Mouse (Mus musculus) heart, embryonic 10.5 days (tissue): ENCODE results near the gene Dcaf6. TPM values are rescaled to one million over a fixed set of nuclear protein-coding genes. Genes with fewer than 3 reads are reported as not detected.

ENCODE experiments used
- DNase-seq: peaks from one replicate; pipeline ENCODE4 v3.0.0-alpha.2; 2017; ENCODE audit warnings: low spot score
- H3K27ac ChIP-seq: fragments of 300-500 bp; sonication (generic); 2 replicates; pipeline ENCODE4 v1.5.1; 2016; ENCODE audit warnings: mild to moderate bottlenecking
- H3K27me3 ChIP-seq: fragments of 300-500 bp; sonication (generic); 2 replicates; pipeline ENCODE4 v1.6.1; 2016; ENCODE audit warnings: mild to moderate bottlenecking; ENCODE audit not compliant: poor library complexity, insufficient read depth, severe bottlenecking
- H3K36me3 ChIP-seq: fragments of 300-500 bp; sonication (generic); 2 replicates; pipeline ENCODE4 v1.6.1; 2016; ENCODE audit warnings: mild to moderate bottlenecking, moderate library complexity
- H3K4me1 ChIP-seq: fragments of 300-500 bp; sonication (generic); 2 replicates; pipeline ENCODE4 v1.6.1; 2016; ENCODE audit warnings: mild to moderate bottlenecking
- H3K4me3 ChIP-seq: fragments of 300-500 bp; sonication (generic); 2 replicates; pipeline ENCODE4 v1.5.1; 2016; ENCODE audit warnings: mild to moderate bottlenecking, moderate library complexity
- H3K9me3 ChIP-seq: fragments of 300-500 bp; sonication (generic); 2 replicates; pipeline ENCODE4 v1.6.1; 2016; ENCODE audit warnings: mild to moderate bottlenecking, moderate library complexity
- WGBS: fragments of 180-500 bp; shearing (Covaris S2); methylation state at CpG from one replicate; pipeline ENCODE4 v1.1.7; 2016; 5-methylcytosine and 5-hydroxymethylcytosine counted together
- polyA plus RNA-seq: library from polyadenylated mRNA; unstranded; fragments of >200 nt; fragmentation: Nextera tagmentation; extraction: Ambion mirVana; gene quantifications from 2 replicates; pipeline ENCODE4 v1.2.1, GENCODE M21; 2016

The Dcaf6 gene
- polyA plus RNA-seq, 1 experiment from 2014 or later = 8.7 TPM

DNA sequence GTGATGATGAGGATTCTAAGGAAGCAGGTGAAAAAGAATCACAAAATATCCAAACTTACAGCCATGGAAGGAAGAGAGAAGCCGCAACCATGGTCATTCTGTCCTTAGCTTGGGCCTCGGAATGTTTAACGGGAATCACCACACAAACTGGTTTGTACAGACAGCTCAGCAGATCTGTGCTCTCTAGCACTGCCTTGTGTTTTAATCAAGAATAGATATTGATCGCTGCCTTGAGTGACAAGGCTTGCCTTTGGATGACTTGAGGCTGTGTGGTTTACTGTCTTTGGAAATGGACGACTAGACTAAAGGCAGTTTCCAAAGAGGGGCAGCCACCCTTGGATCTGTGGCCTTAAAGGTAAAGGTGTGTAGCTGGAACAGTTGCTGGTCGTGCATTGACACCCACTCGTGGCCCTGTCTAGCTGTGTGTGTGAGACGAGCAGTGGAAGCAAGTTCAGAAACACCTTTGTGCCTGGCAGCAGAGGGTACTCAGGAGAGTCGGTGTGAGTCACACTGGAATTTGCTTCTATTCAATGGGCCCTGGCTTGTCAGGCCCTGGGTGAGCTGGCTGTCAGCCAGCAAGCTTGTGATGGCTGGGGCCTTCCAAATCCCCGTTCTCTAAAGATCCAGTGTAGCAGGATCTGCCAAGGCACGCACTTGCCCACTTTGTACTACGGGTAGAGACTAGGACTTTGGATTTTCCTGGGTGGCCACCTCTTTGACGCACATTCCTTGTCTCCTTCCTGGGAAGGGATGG is 157.6 kb downstream of the Dcaf6 start:
- no peak for DNase-seq
- no peak overlapping the region for H3K4me3 ChIP-seq
- H3K27ac ChIP-seq = peak overlapping the region; percentile 13; the same call in 1 of the 2 replicates
- H3K9me3 ChIP-seq = no peaks in the 10 kb centered on the region
- H3K4me1 ChIP-seq = peaks cover 12% of the 10 kb centered on the region
- no peaks in the 10 kb centered on the region for H3K27me3 ChIP-seq
- H3K36me3 ChIP-seq = peaks cover 6% of the 10 kb centered on the region
- WGBS = 66% methylated on average over 13 of the region's 13 CpGs

DNA sequence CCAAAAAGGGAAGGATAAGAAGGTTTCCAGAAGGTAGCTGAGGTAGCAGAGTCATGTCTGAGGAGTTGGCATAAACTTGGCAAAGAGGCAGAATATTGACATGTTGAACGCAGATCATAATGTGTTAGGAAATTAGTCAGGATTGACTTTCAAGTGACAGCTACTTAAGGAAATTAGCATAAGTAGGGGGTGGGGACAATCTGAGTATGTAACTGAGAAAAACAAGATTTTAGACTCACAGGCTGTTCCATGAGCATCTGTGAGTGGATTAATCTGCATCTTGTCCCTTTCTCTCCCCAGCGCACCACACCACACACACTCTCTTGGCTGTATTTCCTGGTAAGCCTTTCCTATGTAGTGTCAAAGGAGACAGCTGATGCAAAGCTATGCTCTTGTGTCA is 158.7 kb downstream of the Dcaf6 start:
- Histone ChIP-seq H3K36me3 (peaks cover 5% of the 10 kb centered on the region), H3K4me1 (peaks cover 12% of the 10 kb centered on the region), H3K27ac (no peak overlapping the region), H3K27me3 (no peaks in the 10 kb centered on the region), H3K4me3 (no peak overlapping the region), H3K9me3 (no peaks in the 10 kb centered on the region)
- 93% methylated on average over 2 of the region's 2 CpGs for WGBS
- DNase-seq = no peak

DNA sequence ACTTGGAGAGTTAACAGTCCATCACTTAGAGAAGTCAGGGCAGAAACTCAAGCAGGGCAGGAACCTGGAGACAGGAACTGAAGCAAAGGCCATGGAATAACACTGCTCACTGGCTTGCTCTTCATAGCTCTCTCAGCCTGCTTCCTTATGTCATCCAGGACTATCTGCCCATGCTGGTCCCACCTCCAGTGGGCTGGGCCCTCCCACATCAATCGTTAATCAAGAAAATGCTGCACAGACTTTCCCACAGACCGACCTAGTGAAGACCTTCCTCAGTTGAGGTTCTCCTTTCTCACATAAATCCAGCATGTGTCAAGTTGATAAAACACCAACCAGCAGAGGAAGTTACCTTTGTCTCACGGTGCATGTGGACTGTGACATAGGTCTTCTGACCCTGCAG is 159.2 kb downstream of the Dcaf6 start:
- no peak overlapping the region for H3K27ac ChIP-seq
- H3K9me3 ChIP-seq = no peaks in the 10 kb centered on the region
- 75% methylated on average over 3 of the region's 3 CpGs for WGBS
- no peak for DNase-seq
- H3K27me3 ChIP-seq = no peaks in the 10 kb centered on the region
- peaks cover 12% of the 10 kb centered on the region for H3K4me1 ChIP-seq
- no peak overlapping the region for H3K4me3 ChIP-seq
- H3K36me3 ChIP-seq = peaks cover under 1% of the 10 kb centered on the region

DNA sequence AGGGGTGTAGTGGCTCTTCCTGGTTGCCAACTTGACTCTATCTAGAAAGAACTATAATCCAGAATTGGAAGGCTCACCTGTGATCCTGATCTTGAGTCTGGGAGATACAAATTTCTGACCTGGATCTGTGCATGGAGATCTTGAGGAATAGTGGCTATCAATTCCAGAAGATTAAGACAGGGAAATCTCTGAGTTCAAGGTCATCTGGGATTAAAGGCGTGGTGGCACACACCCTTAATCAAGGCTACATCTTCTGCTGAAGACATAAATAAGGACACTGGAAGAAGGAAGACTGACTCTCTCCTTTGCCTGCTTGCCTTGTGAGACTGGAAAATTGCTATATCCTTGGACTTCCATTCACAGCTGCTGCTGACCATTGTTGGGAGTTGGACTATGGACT is 164.8 kb downstream of the Dcaf6 start, which contains the start of gene Gpr161:
Gene Gpr161, plus strand, starts transcription at position 301 of the 400 bp plus-strand sequence.
- H3K27me3 ChIP-seq = no peaks in the 10 kb centered on the region
- no peak within 1 kb of the TSS for H3K27ac ChIP-seq
- H3K36me3 ChIP-seq = no peaks in the 10 kb centered on the region; the same call in 1 of the 2 replicates
- no peak within 1 kb of the TSS for H3K4me3 ChIP-seq
- WGBS = 78% methylated on average over 1 of the region's 1 CpGs
- H3K4me1 ChIP-seq = peaks cover 3% of the 10 kb centered on the region; the same call in 1 of the 2 replicates
- H3K9me3 ChIP-seq = no peaks in the 10 kb centered on the region
- DNase-seq = no peak

DNA sequence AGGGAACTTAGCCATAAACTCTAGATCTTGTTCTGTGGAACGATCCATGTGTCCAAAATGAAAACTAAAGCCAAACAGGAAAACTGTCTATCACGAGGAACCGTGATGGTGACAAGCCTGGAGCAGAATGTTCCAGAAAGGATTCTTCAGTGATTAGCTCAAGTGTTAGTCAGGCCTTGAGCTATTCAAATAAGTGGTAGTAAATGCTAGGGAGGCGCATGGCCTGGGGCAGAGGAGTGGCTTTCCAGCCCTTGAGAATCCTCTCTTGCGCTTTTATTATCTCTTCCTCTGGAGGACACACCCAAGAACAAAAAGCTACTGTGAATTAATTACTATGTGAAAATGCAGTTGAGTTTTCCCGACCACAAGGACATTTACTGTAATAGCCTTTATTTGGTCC is 168.7 kb downstream of the Dcaf6 start:
- no peaks in the 10 kb centered on the region for H3K4me1 ChIP-seq
- peaks cover 3% of the 10 kb centered on the region; the same call in 1 of the 2 replicates for H3K36me3 ChIP-seq
- no peak overlapping the region for H3K27ac ChIP-seq
- H3K27me3 ChIP-seq = no peaks in the 10 kb centered on the region
- no peak for DNase-seq
- 78% methylated on average over 6 of the region's 6 CpGs for WGBS
- no peaks in the 10 kb centered on the region for H3K9me3 ChIP-seq
- H3K4me3 ChIP-seq = no peak overlapping the region

DNA sequence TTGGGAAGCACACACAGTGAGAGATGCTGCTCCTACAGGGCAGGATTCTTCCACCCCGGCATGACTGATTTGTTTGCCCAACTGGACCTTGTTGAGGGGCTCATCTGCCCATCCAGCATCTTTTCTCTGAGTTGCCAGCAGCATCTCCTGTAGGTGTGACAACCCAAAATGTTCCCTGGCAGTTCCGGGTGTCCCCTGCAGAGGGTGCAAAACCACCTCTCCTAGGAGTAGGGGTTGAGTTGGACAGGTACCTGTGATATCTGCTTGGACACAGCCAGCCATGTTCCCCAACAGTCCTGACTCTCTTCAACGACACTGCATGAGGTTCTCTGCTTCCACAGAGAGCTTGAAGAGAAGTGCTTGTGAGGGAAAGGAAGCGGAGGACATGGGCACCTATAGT is 170.4 kb downstream of the Dcaf6 start:
- no peak overlapping the region for H3K27ac ChIP-seq
- no peaks in the 10 kb centered on the region for H3K27me3 ChIP-seq
- no peak overlapping the region for H3K4me3 ChIP-seq
- DNase-seq = no peak
- H3K36me3 ChIP-seq = peaks cover 3% of the 10 kb centered on the region; the same call in 1 of the 2 replicates
- no peaks in the 10 kb centered on the region for H3K9me3 ChIP-seq
- 78% methylated on average over 4 of the region's 4 CpGs for WGBS
- no peaks in the 10 kb centered on the region for H3K4me1 ChIP-seq

DNA sequence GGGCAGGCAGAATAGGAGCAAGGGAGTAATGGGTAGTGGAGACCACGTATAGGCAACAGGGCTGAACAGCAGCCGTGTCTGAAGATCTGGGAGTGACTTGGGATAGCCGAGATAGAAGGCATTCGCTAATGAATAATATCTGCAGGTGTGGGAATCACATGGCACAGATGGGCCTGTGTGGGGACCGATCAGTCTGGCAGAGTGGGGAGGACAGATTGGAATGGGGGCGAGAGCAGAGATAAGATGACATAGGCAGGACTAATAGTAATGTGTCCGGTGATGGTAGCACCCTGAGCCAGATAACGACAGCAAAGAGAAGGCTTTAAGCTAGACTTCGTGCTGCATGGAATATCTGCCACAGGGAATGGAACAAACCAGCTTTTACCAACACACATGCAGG is 172.1 kb downstream of the Dcaf6 start:
- Histone ChIP-seq H3K4me3 (no peak overlapping the region), H3K4me1 (peaks cover 13% of the 10 kb centered on the region), H3K36me3 (0 out of 2 replicates have a peak, but pooled peaks cover 3% of the 10 kb centered on the region), H3K27ac (no peak overlapping the region), H3K27me3 (no peaks in the 10 kb centered on the region), H3K9me3 (no peaks in the 10 kb centered on the region)
- DNase-seq = no peak
- WGBS = 79% methylated on average over 9 of the region's 9 CpGs

DNA sequence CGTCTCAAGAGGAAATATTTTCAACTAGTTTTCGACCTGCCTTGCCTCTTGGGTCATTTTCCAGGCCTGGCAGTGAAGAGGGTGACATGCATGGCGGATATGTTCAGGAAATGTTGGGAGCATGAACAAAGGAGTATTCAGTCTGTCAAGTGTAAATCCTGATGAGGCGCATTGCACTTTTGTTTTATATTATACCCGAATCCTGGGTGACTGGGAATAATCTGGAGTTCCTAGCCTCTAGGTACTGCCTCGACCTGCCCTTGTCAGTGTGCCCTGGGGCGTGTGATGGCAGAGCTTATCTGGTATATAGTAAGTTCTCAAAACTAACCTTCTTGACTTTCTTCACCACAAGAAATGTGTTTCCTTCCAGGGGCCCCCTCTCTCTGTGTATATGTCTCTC is 176.2 kb downstream of the Dcaf6 start:
- WGBS = 76% methylated on average over 7 of the region's 7 CpGs
- Histone ChIP-seq H3K4me3 (no peak overlapping the region), H3K27ac (no peak overlapping the region), H3K36me3 (0 out of 2 replicates have a peak, but pooled peaks cover 3% of the 10 kb centered on the region), H3K9me3 (no peaks in the 10 kb centered on the region), H3K4me1 (peaks cover 28% of the 10 kb centered on the region), H3K27me3 (no peaks in the 10 kb centered on the region)
- DNase-seq = peak; percentile 51

DNA sequence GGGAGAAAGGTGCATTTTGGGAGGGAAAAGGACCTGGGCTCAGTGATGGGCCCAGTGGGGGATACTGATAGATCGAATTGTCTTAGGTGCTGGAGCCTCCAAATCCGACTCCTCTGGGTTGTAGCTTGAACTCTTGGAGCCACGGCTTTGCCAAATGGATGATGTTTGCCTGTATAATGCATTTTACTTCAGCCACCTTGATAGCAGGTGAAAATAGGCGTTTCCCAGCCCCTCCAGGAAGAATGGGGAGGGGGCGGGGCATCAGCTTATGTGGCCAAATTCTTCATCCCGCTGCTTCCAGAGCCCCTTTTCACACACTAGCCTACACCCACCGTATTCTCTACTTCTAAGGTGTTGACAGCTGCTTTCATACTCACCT is 177.3 kb downstream of the Dcaf6 start:
- Histone ChIP-seq H3K4me1 (peaks cover 28% of the 10 kb centered on the region), H3K4me3 (peak overlapping the region; percentile 72), H3K27me3 (no peaks in the 10 kb centered on the region), H3K9me3 (no peaks in the 10 kb centered on the region), H3K36me3 (no peaks in the 10 kb centered on the region), H3K27ac (0 out of 2 replicates have a peak overlapping the region, but pooled peaks have one; percentile 91)
- WGBS = 14% methylated on average over 7 of the region's 7 CpGs
- peak; percentile 68 for DNase-seq

DNA sequence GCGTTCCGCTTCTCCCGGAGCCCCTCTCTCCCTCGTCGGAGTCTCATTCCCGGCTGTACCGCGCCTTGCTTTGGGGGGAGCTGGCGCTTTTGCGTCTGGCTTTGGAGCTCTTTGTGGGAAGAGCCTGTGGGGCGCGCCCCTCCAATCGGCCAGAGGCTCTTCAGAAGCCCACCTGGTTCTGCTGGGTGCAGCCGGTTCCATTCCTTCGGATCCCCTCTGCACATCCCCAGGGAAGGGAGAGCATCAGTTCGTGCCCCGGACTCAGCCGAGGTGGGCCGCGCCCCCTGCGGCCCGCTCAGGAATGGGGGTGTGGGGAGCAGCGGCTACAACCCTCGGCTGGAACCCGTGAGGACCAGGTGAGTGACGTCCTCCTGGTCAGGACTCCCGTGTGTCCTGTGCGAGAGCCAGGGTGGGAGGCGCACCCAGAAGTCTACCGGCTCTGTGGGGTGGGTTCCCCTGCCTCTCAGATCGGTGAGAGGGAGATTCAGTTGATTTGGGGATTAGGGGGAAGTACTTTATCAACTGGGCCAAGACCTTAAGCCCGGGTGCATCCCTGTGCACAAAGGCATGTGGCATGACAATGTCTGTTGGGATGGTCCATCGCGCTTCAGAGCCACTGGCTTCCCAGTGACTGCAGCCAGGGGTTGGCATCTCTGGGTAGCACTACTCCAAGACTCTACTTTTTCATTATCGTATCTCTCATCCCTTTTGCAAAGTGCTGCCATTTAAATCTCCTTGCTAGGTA is 177.9 kb downstream of the Dcaf6 start:
- under 1% methylated on average over 33 of the region's 35 CpGs for WGBS
- no peaks in the 10 kb centered on the region for H3K27me3 ChIP-seq
- H3K9me3 ChIP-seq = no peaks in the 10 kb centered on the region
- H3K4me3 ChIP-seq = peak overlapping the region; percentile 72
- H3K4me1 ChIP-seq = peaks cover 28% of the 10 kb centered on the region
- H3K36me3 ChIP-seq = no peaks in the 10 kb centered on the region
- peak overlapping the region; percentile 91 for H3K27ac ChIP-seq
- no peak for DNase-seq

DNA sequence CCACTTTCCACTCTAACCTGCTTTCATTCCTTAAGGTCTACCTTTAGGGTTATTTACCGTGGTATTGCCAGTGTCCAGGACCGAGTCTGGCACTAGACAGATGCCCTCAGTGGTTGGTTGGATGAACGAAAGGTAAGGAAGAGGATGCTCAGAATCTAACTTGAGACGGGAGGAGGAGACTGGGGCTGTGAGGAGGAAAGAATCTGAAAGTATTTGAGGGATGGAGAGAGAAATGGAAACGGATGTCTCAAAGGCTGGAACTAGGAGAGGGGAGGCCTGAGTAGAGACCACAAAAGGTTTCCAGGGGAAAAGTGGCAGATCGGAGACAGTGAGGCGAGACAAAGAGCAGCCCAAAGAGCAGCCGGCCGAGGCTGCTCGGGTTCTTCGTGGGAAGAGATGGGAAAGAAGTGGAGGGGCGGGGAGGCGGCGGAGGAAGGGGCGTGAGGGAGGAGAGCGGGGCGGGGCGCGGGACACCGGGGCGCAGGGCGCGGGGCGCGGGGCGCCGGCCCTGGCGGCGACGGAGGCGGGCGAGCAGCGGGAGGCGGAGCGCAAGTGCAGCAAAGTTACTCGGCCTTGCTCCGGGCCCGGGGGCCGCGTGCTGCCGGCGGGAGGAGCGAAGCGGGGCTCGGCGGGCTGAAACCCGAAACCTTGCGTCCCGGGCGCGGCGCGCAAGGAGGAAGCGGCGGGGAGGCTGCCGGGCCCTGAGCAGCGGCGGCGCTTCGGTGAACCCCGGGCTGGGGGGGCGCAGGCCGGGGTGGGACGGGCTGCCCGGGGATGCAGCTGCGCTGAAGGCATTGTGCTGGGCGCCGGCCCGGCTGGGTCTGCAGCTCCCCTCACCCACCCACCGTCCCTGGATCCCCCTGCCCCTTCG is 178.7 kb downstream of the Dcaf6 start:
- peak; percentile 81 for DNase-seq
- Histone ChIP-seq H3K9me3 (no peaks in the 10 kb centered on the region), H3K4me1 (peaks cover 28% of the 10 kb centered on the region), H3K27me3 (no peaks in the 10 kb centered on the region), H3K27ac (peak overlapping the region; percentile 91), H3K4me3 (peak overlapping the region; percentile 72), H3K36me3 (no peaks in the 10 kb centered on the region)
- WGBS = under 1% methylated on average over 64 of the region's 71 CpGs

DNA sequence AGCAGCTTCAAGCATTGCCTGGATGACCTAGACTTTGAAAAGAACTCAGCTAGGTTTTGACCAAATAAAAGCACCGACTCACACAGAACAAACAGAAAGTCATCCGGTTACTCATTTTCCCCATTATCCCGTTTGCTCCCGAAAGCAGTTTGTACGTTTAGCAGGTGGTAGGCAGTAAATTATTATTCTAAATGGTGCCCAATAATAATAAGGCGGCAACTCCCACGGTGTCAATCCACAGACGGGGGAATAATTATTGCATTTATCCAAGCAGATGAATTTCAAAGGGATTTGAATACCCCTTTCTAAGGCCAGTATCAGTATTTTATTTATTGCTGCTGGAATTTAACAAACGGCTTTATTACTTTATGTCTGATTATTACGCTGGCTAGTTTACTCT is 179.5 kb downstream of the Dcaf6 start:
- Histone ChIP-seq H3K36me3 (no peaks in the 10 kb centered on the region), H3K27ac (peak overlapping the region; percentile 91), H3K4me3 (peak overlapping the region; percentile 72; the same call in 1 of the 2 replicates), H3K9me3 (no peaks in the 10 kb centered on the region), H3K4me1 (peaks cover 28% of the 10 kb centered on the region), H3K27me3 (no peaks in the 10 kb centered on the region)
- no peak for DNase-seq
- 79% methylated on average over 10 of the region's 10 CpGs for WGBS
